Mouse (Mus musculus) liver, postnatal 0 days (tissue): ENCODE results near the gene Sppl3. TPM values are rescaled to one million over a fixed set of nuclear protein-coding genes. Genes with fewer than 3 reads are reported as not detected.

Source experiments
- ATAC-seq: fragments of 200-750 bp; cut with Nextera tagmentation; 2 replicates; pipeline ENCODE4 v1.8.0; 2017; ENCODE audit warnings: mild to moderate bottlenecking, moderate library complexity
- DNase-seq: peaks from one replicate; pipeline ENCODE4 v3.0.0-alpha.2; 2016
- H3K27ac ChIP-seq: fragments of 300-500 bp; sonication (generic); 2 replicates; pipeline ENCODE4 v1.5.1; 2014; ENCODE audit warnings: antibody characterized with exemption, moderate library complexity, mild to moderate bottlenecking, low read depth
- H3K27me3 ChIP-seq: fragments of 300-500 bp; sonication (generic); 2 replicates; pipeline ENCODE4 v1.6.1; 2014; ENCODE audit warnings: low read length, control low read depth, mixed read lengths; ENCODE audit not compliant: insufficient read depth
- H3K36me3 ChIP-seq: fragments of 300-500 bp; sonication (generic); replicated peaks from 2 replicates; pipeline ENCODE4 v1.6.1; 2014; ENCODE audit warnings: mild to moderate bottlenecking, control low read depth, low read length, moderate library complexity, mixed read lengths; ENCODE audit not compliant: insufficient read depth
- H3K4me1 ChIP-seq: fragments of 300-500 bp; sonication (generic); 2 replicates; pipeline ENCODE4 v1.6.1; 2014; ENCODE audit warnings: antibody characterized with exemption, mild to moderate bottlenecking, control low read depth; ENCODE audit not compliant: insufficient read depth
- H3K4me2 ChIP-seq: fragments of 300-500 bp; sonication (generic); 2 replicates; pipeline ENCODE4 v1.6.1; 2014; ENCODE audit warnings: low read depth, mild to moderate bottlenecking, low read length, moderate library complexity, mixed read lengths
- H3K4me3 ChIP-seq: fragments of 300-500 bp; sonication (generic); 2 replicates; pipeline ENCODE4 v1.5.1; 2014; ENCODE audit warnings: low read depth, low read length
- H3K9ac ChIP-seq: fragments of 300-500 bp; sonication (generic); replicated peaks from 2 replicates; pipeline ENCODE4 v1.6.1; 2014; ENCODE audit warnings: mild to moderate bottlenecking, moderate library complexity
- H3K9me3 ChIP-seq: fragments of 300-500 bp; sonication (generic); 2 replicates; pipeline ENCODE4 v1.6.1; 2016; ENCODE audit warnings: mild to moderate bottlenecking, control low read depth, low read length, mixed read lengths
- CTCF ChIP-seq: sonication (generic); IDR thresholded peaks from 2 replicates; pipeline ENCODE4 v1.5.1; 2016; ENCODE audit warnings: antibody characterized with exemption, low read depth
- EP300 ChIP-seq: IDR thresholded peaks from 2 replicates; pipeline ENCODE4 v1.6.1; 2016; ENCODE audit warnings: antibody characterized with exemption, low read depth, mild to moderate bottlenecking
- WGBS: fragments of 180-500 bp; shearing (Covaris S2); extraction: QIAGEN DNeasy Blood & Tissue Kit; methylation state at CpG from one replicate; pipeline ENCODE4 v1.1.7; 2014; ENCODE audit not compliant: insufficient replicate concordance; 5-methylcytosine and 5-hydroxymethylcytosine counted together
- polyA plus RNA-seq: library from polyadenylated mRNA; unstranded; fragments of >200 nt; fragmentation: Nextera tagmentation; extraction: Ambion mirVana; gene quantifications from 2 replicates; pipeline ENCODE4 v1.2.1, GENCODE M21; 2015

Gene Sppl3
- polyA plus RNA-seq, 1 experiment from 2014 or later = 9.2 TPM

GRCm38 (mm10) chr5:114976935-114977334 lies 34.0 kb upstream of the Sppl3 start:
- Histone ChIP-seq H3K27me3 (no peaks in the 10 kb centered on the region), H3K4me2 (no peak overlapping the region), H3K27ac (no peak overlapping the region), H3K9me3 (no peaks in the 10 kb centered on the region), H3K36me3 (no peaks in the 10 kb centered on the region), H3K4me3 (no peak overlapping the region), H3K9ac (no peak overlapping the region), H3K4me1 (peaks cover 18% of the 10 kb centered on the region; the same call in 1 of the 2 replicates)
- no peak for TF ChIP-seq CTCF
- TF ChIP-seq EP300 = no peak
- ATAC-seq (no peak), DNase-seq (no peak)

GRCm38 (mm10) chr5:114978473-114978872 lies 32.5 kb upstream of the Sppl3 start:
- Histone ChIP-seq H3K36me3 (no peaks in the 10 kb centered on the region), H3K27me3 (no peaks in the 10 kb centered on the region), H3K4me1 (peaks cover 18% of the 10 kb centered on the region; the same call in 1 of the 2 replicates), H3K4me3 (no peak overlapping the region), H3K27ac (no peak overlapping the region), H3K9ac (no peak overlapping the region), H3K9me3 (no peaks in the 10 kb centered on the region), H3K4me2 (no peak overlapping the region)
- DNase-seq (no peak), ATAC-seq (no peak)
- TF ChIP-seq EP300 (no peak), CTCF (no peak)
- 62% methylated on average over 11 of the region's 11 CpGs for WGBS

- H3K27ac ChIP-seq = peak overlapping the region; percentile 41; the same call in 1 of the 2 replicates
Observed at GRCm38 (mm10) chr5:114978888-114979249, 32.1 kb upstream of the Sppl3 start.

GRCm38 (mm10) chr5:114979250-114980121 lies 31.5 kb upstream of the Sppl3 start:
- WGBS = 8% methylated on average over 32 of the region's 32 CpGs
- Histone ChIP-seq H3K4me3 (peak overlapping the region; percentile 49), H3K36me3 (no peaks in the 10 kb centered on the region), H3K4me2 (peak overlapping the region; percentile 90), H3K27ac (peak overlapping the region; percentile 73), H3K4me1 (peaks cover 18% of the 10 kb centered on the region; the same call in 1 of the 2 replicates), H3K27me3 (no peaks in the 10 kb centered on the region), H3K9me3 (no peaks in the 10 kb centered on the region), H3K9ac (peak overlapping the region; percentile 50)
- TF ChIP-seq EP300 = 0 out of 2 replicates have a peak, but pooled peaks have one; percentile 6
- TF ChIP-seq CTCF = peak; percentile 99
- ATAC-seq (peak; percentile 84), DNase-seq (peak; percentile 74)

More at GRCm38 (mm10) chr5:114978888-114979249, 32.1 kb upstream of the Sppl3 start:
- peak; percentile 55 for ATAC-seq
- Histone ChIP-seq H3K9ac (peak overlapping the region; percentile 50), H3K9me3 (no peaks in the 10 kb centered on the region), H3K4me2 (peak overlapping the region; percentile 90), H3K36me3 (no peaks in the 10 kb centered on the region), H3K4me3 (peak overlapping the region; percentile 49), H3K4me1 (peaks cover 18% of the 10 kb centered on the region; the same call in 1 of the 2 replicates), H3K27me3 (no peaks in the 10 kb centered on the region)
- peak; percentile 40 for DNase-seq
- TF ChIP-seq CTCF = no peak
- 6% methylated on average over 6 of the region's 6 CpGs for WGBS

GRCm38 (mm10) chr5:114980122-114980748 lies 30.7 kb upstream of the Sppl3 start:
- TF ChIP-seq CTCF = no peak
- TF ChIP-seq EP300 = no peak
- H3K9me3 ChIP-seq = no peaks in the 10 kb centered on the region
- DNase-seq (no peak), ATAC-seq (peak; percentile 28; the same call in 1 of the 2 replicates)
- 0 out of 2 replicates have a peak overlapping the region, but pooled peaks have one; percentile 50 for H3K9ac ChIP-seq
- H3K27me3 ChIP-seq = no peaks in the 10 kb centered on the region
- WGBS = 35% methylated on average over 16 of the region's 16 CpGs
- no peaks in the 10 kb centered on the region for H3K36me3 ChIP-seq
- peak overlapping the region; percentile 90 for H3K4me2 ChIP-seq
- peaks cover 18% of the 10 kb centered on the region; the same call in 1 of the 2 replicates for H3K4me1 ChIP-seq
- H3K4me3 ChIP-seq = peak overlapping the region; percentile 49
- H3K27ac ChIP-seq = peak overlapping the region; percentile 73

GRCm38 (mm10) chr5:114982001-114982400 lies 28.9 kb upstream of the Sppl3 start:
- no peak for ATAC-seq
- Histone ChIP-seq H3K27ac (no peak overlapping the region), H3K4me1 (peaks cover 18% of the 10 kb centered on the region; the same call in 1 of the 2 replicates), H3K4me3 (no peak overlapping the region), H3K27me3 (no peaks in the 10 kb centered on the region), H3K9me3 (no peaks in the 10 kb centered on the region), H3K9ac (no peak overlapping the region), H3K4me2 (no peak overlapping the region), H3K36me3 (no peaks in the 10 kb centered on the region)
- WGBS = 50% methylated on average over 15 of the region's 15 CpGs
- no peak for DNase-seq
- TF ChIP-seq EP300 (no peak), CTCF (no peak)
